Mouse (Mus musculus): ENCODE results near the gene a. TPM values are rescaled to one million over a fixed set of nuclear protein-coding genes. Genes with fewer than 3 reads are reported as not detected.

a gene
- polyA plus RNA-seq, 1 experiment from 2014 or later, result 9.4 TPM

- H3K9me3 ChIP-seq, result no peaks in the 10 kb centered on the region
- ATAC-seq (ENCODE audit: insufficient number of reproducible peaks, insufficient read depth, low FRiP score, low TSS enrichment), result no peak
- 38% methylated on average over 1 of the region's 1 CpGs for WGBS
- H3K27me3 ChIP-seq, result no peaks in the 10 kb centered on the region
- no peak overlapping the region for H3K4me3 ChIP-seq
- H3K27ac ChIP-seq, result no peak overlapping the region
- H3K4me1 ChIP-seq, result peaks cover 27% of the 10 kb centered on the region
- H3K4me2 ChIP-seq (replicated peaks), result no peak overlapping the region
- H3K36me3 ChIP-seq, result no peaks in the 10 kb centered on the region
- no peak overlapping the region for H3K9ac ChIP-seq
These were observed 26.6 kb downstream of the a start for GRCm38 (mm10) chr2:154817788-154818187.

DNA sequence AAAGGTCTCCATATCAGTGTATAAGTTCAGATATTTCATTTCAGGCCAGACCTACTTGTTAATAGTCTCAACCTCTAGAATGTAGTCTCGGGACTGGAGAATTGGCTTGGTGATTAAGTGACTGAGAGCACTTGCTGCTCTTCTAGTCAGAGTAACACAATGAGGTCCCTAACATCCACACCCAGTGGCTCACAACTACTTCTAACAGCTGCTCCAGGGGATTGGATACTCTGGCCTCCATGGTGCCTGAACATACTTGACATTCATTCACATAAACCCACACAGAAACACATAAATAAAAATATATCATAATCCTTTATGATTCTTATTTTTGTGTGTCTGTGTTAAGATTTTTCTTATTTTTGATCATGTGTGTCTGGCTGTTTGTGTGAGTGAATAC is 27.4 kb downstream of the a start:
- Histone ChIP-seq H3K4me2 (replicated peaks) (no peak overlapping the region), H3K27ac (no peak overlapping the region), H3K36me3 (no peaks in the 10 kb centered on the region), H3K27me3 (no peaks in the 10 kb centered on the region), H3K9me3 (no peaks in the 10 kb centered on the region), H3K4me3 (no peak overlapping the region), H3K9ac (no peak overlapping the region), H3K4me1 (peaks cover 27% of the 10 kb centered on the region)
- 81% methylated on average over 1 of the region's 1 CpGs for WGBS
- no peak for ATAC-seq (ENCODE audit: insufficient number of reproducible peaks, insufficient read depth, low FRiP score, low TSS enrichment)

DNA sequence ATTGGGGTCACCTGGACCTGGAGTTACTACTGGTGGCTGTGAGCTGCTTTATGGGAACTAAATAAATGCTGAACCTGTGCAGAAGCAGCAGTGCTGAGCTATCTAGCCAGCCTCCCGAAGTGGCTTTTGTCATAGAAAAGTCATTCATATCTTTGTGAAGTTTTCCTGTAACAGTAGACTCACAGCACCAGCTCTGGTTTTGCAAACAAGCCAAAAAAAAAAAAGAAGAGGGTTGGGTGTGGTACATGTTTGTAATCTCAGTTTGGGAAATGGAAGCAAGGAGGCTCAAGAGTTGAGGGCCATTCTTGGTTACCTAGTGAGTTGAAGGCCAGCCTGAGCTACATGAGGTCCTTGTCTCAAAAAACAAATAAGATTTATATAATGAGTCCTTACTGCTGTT is 29.1 kb downstream of the a start:
- WGBS, result 74% methylated on average over 1 of the region's 1 CpGs
- no peak for ATAC-seq (ENCODE audit: insufficient number of reproducible peaks, insufficient read depth, low FRiP score, low TSS enrichment)
- no peaks in the 10 kb centered on the region for H3K36me3 ChIP-seq

DNA sequence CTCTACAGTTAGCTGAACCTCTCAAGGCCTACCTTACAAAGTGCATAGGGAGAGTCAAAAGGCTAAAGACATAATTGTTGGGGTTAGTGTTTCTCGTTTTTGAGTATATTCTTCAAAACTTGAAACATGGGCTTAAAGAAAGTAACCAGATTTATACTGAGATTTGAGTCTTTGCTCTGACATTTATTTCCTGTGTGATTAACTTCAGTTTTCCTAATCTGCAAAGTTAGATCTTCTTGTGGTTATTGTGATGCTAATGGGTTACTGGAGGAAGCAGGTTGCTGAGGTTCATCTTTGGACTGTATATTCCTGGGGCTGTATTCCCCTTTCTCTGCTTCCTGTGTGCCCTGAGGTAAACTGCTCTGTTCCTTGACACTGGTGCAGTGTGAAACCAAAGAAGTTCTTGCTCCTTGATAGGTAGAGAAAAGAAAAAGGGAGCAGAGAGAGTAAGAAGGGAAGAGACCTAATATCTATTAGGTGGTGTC is 34.9 kb downstream of the a start:
- no peaks in the 10 kb centered on the region for H3K9me3 ChIP-seq
- H3K4me2 ChIP-seq (replicated peaks), result no peak overlapping the region
- H3K4me1 ChIP-seq, result 0 out of 2 replicates have a peak, but pooled peaks cover 5% of the 10 kb centered on the region
- no peak overlapping the region for H3K9ac ChIP-seq
- no peak overlapping the region for H3K27ac ChIP-seq
- H3K4me3 ChIP-seq, result no peak overlapping the region
- 80% methylated on average over 1 of the region's 1 CpGs for WGBS
- 0 out of 2 replicates have a peak, but pooled peaks cover 2% of the 10 kb centered on the region for H3K36me3 ChIP-seq
- ATAC-seq (ENCODE audit: insufficient number of reproducible peaks, insufficient read depth, low FRiP score, low TSS enrichment), result no peak
- no peaks in the 10 kb centered on the region for H3K27me3 ChIP-seq

More for the DNA sequence above, 29.1 kb downstream of the a start:
- Histone ChIP-seq H3K9me3 (no peaks in the 10 kb centered on the region), H3K9ac (no peak overlapping the region), H3K4me1 (peaks cover 27% of the 10 kb centered on the region), H3K4me2 (replicated peaks) (no peak overlapping the region), H3K27me3 (no peaks in the 10 kb centered on the region), H3K27ac (no peak overlapping the region), H3K4me3 (no peak overlapping the region)

- Histone ChIP-seq H3K9me3 (no peaks in the 10 kb centered on the region), H3K4me3 (no peak overlapping the region), H3K27me3 (no peaks in the 10 kb centered on the region), H3K36me3 (0 out of 2 replicates have a peak, but pooled peaks cover 2% of the 10 kb centered on the region), H3K9ac (no peak overlapping the region), H3K4me2 (replicated peaks) (no peak overlapping the region), H3K27ac (no peak overlapping the region), H3K4me1 (0 out of 2 replicates have a peak, but pooled peaks cover 3% of the 10 kb centered on the region)
- 67% methylated on average over 4 of the region's 4 CpGs for WGBS
- no peak for ATAC-seq (ENCODE audit: insufficient number of reproducible peaks, insufficient read depth, low FRiP score, low TSS enrichment)
These were observed 36.3 kb downstream of the a start for GRCm38 (mm10) chr2:154827521-154827920.

- Histone ChIP-seq H3K27me3 (no peaks in the 10 kb centered on the region), H3K36me3 (no peaks in the 10 kb centered on the region), H3K27ac (no peak overlapping the region), H3K4me3 (no peak overlapping the region), H3K4me1 (0 out of 2 replicates have a peak, but pooled peaks cover 3% of the 10 kb centered on the region), H3K4me2 (replicated peaks) (no peak overlapping the region), H3K9me3 (no peaks in the 10 kb centered on the region), H3K9ac (no peak overlapping the region)
- 82% methylated on average over 4 of the region's 4 CpGs for WGBS
- no peak for ATAC-seq (ENCODE audit: insufficient number of reproducible peaks, insufficient read depth, low FRiP score, low TSS enrichment)
These were observed 41.3 kb downstream of the a start for GRCm38 (mm10) chr2:154832471-154832870.

GRCm38 (mm10) chr2:154834149-154834865 is 43.1 kb downstream of the a start:
- H3K9me3 ChIP-seq, result no peaks in the 10 kb centered on the region
- H3K4me2 ChIP-seq (replicated peaks), result no peak overlapping the region
- H3K4me1 ChIP-seq, result 0 out of 2 replicates have a peak, but pooled peaks cover 3% of the 10 kb centered on the region
- H3K27ac ChIP-seq, result no peak overlapping the region
- 93% methylated on average over 6 of the region's 6 CpGs for WGBS
- ATAC-seq (ENCODE audit: insufficient number of reproducible peaks, insufficient read depth, low FRiP score, low TSS enrichment), result no peak
- H3K4me3 ChIP-seq, result no peak overlapping the region
- no peak overlapping the region for H3K9ac ChIP-seq
- no peaks in the 10 kb centered on the region for H3K36me3 ChIP-seq
- no peaks in the 10 kb centered on the region for H3K27me3 ChIP-seq

DNA sequence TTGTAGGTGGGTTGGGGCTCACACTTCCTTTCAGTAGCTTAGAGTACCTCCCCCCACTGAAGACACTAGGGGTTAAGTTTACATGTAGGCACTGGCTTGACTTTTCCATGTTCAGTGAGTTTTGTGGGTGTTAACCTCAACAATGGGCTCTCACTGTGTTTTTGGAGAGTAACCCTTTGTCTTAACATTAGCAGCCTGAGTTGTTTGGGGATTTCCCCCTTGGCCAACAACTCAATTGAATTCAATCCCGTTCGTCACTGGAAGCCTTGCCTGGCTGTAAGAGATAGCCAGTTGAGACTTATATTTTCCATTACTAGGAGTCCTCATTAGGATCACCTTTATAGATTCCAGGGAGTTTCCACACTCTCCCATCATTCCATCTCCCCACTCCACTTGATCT is 45.3 kb downstream of the a start:
- no peak for ATAC-seq (ENCODE audit: insufficient number of reproducible peaks, insufficient read depth, low FRiP score, low TSS enrichment)
- no peak overlapping the region for H3K4me2 ChIP-seq (replicated peaks)
- 0 out of 2 replicates have a peak, but pooled peaks cover 1% of the 10 kb centered on the region for H3K4me1 ChIP-seq
- 92% methylated on average over 2 of the region's 2 CpGs for WGBS
- no peaks in the 10 kb centered on the region for H3K36me3 ChIP-seq
- no peaks in the 10 kb centered on the region for H3K27me3 ChIP-seq
- no peak overlapping the region for H3K4me3 ChIP-seq
- H3K27ac ChIP-seq, result no peak overlapping the region
- H3K9ac ChIP-seq, result no peak overlapping the region
- H3K9me3 ChIP-seq, result peaks cover 5% of the 10 kb centered on the region; the same call in 1 of the 2 replicates

GRCm38 (mm10) chr2:154848086-154848485 is 56.9 kb downstream of the a start:
- no peaks in the 10 kb centered on the region for H3K4me1 ChIP-seq
- ATAC-seq (ENCODE audit: insufficient number of reproducible peaks, insufficient read depth, low FRiP score, low TSS enrichment), result no peak
- no peak overlapping the region for H3K4me3 ChIP-seq
- no peak overlapping the region for H3K9ac ChIP-seq
- H3K27ac ChIP-seq, result no peak overlapping the region
- H3K4me2 ChIP-seq (replicated peaks), result no peak overlapping the region
- peaks cover 13% of the 10 kb centered on the region for H3K36me3 ChIP-seq
- no peaks in the 10 kb centered on the region for H3K27me3 ChIP-seq
- H3K9me3 ChIP-seq, result no peaks in the 10 kb centered on the region

DNA sequence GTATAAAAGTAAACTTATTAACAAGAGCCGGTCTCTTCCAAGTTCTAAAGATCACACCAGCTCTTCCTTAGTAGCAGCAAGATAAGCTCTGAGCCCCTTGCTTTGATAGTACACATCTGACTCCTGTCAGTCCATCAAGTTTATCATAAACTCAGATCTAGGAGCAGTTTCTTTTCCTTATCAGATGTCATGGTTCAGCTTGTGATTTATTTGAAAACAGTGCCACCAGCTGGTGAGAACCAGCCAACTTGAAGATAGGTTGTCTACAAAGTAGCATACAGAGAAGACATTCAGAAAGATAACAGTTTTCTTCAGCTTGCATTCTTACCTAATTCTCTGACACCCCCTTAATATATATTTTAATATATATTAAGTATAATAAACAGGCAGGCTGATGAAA is 64.2 kb downstream of the a start:
- Histone ChIP-seq H3K4me1 (no peaks in the 10 kb centered on the region), H3K27ac (no peak overlapping the region), H3K27me3 (no peaks in the 10 kb centered on the region), H3K36me3 (peaks cover 30% of the 10 kb centered on the region), H3K4me2 (replicated peaks) (no peak overlapping the region), H3K9me3 (no peaks in the 10 kb centered on the region), H3K4me3 (no peak overlapping the region), H3K9ac (no peak overlapping the region)
- no peak for ATAC-seq (ENCODE audit: insufficient number of reproducible peaks, insufficient read depth, low FRiP score, low TSS enrichment)
- WGBS, result 82% methylated on average over 1 of the region's 1 CpGs

GRCm38 (mm10) chr2:154863672-154864071 is 72.5 kb downstream of the a start:
- Histone ChIP-seq H3K4me1 (no peaks in the 10 kb centered on the region), H3K4me3 (no peak overlapping the region), H3K36me3 (peaks cover 79% of the 10 kb centered on the region), H3K4me2 (replicated peaks) (no peak overlapping the region), H3K9ac (no peak overlapping the region), H3K9me3 (no peaks in the 10 kb centered on the region), H3K27ac (no peak overlapping the region), H3K27me3 (no peaks in the 10 kb centered on the region)
- 93% methylated on average over 13 of the region's 13 CpGs for WGBS
- ATAC-seq (ENCODE audit: insufficient number of reproducible peaks, insufficient read depth, low FRiP score, low TSS enrichment), result no peak

DNA sequence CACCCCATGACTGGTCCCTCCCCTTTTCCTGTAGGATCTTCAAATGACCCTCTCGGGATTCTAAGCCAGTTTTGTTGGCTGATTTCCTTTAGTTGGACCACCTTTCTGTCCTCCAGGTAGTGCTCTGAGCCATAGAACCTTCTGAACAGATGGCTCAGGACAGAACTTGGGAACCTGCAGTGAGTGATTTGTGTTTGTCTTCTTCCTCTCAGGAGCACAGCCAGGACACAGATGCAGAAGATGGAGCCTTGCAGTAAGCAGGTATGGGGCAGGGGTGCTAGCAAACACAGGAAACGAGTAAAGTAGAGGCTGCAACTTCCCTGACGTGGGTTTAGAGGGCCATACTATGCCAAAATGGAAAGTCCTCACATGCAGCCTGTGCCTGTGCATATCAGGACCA is 74.5 kb downstream of the a start:
- H3K36me3 ChIP-seq, result peaks cover 80% of the 10 kb centered on the region
- WGBS, result 78% methylated on average over 3 of the region's 3 CpGs

More for the DNA sequence above, 74.5 kb downstream of the a start:
- Histone ChIP-seq H3K27me3 (no peaks in the 10 kb centered on the region), H3K4me3 (no peak overlapping the region), H3K27ac (no peak overlapping the region), H3K9ac (no peak overlapping the region), H3K9me3 (no peaks in the 10 kb centered on the region), H3K4me2 (replicated peaks) (no peak overlapping the region), H3K4me1 (no peaks in the 10 kb centered on the region)
- ATAC-seq (ENCODE audit: insufficient number of reproducible peaks, insufficient read depth, low FRiP score, low TSS enrichment), result no peak
